Mouse (Mus musculus) stomach, postnatal 0 days (tissue): ENCODE results near the gene Sox6. TPM values are rescaled to one million over a fixed set of nuclear protein-coding genes. Genes with fewer than 3 reads are reported as not detected.
"Not testable (repeated sequence)": the region's sequence is repeated elsewhere in the genome, so short reads cannot be mapped to it uniquely, and the experiment has no call there.

Experiments
- ATAC-seq: fragments of 200-750 bp; cut with Nextera tagmentation; 2 replicates; pipeline ENCODE4 v1.8.0; 2017; ENCODE audit not compliant: low FRiP score, low TSS enrichment
- DNase-seq: peaks from one replicate; pipeline ENCODE4 v3.0.0-alpha.2; 2016; ENCODE audit warnings: low spot score
- H3K27ac ChIP-seq: fragments of 300-500 bp; sonication (generic); replicated peaks from 2 replicates; pipeline ENCODE4 v1.5.1; 2014; ENCODE audit warnings: mild to moderate bottlenecking, control low read depth
- H3K27me3 ChIP-seq: fragments of 300-500 bp; sonication (generic); 2 replicates; pipeline ENCODE4 v1.6.1; 2014; ENCODE audit warnings: low read length; ENCODE audit not compliant: control insufficient read depth, insufficient read depth
- H3K36me3 ChIP-seq: fragments of 300-500 bp; sonication (generic); 2 replicates; pipeline ENCODE4 v1.6.1; 2014; ENCODE audit warnings: low read length, mixed read lengths; ENCODE audit not compliant: control insufficient read depth, insufficient read depth
- H3K4me1 ChIP-seq: fragments of 300-500 bp; sonication (generic); replicated peaks from 2 replicates; pipeline ENCODE4 v1.6.1; 2014; ENCODE audit warnings: antibody characterized with exemption; ENCODE audit not compliant: control insufficient read depth, insufficient read depth
- H3K4me2 ChIP-seq: fragments of 300-500 bp; sonication (generic); replicated peaks from 2 replicates; pipeline ENCODE4 v1.6.1; 2014; ENCODE audit warnings: low read depth, mild to moderate bottlenecking, control low read depth, moderate library complexity
- H3K4me3 ChIP-seq: fragments of 300-500 bp; sonication (generic); 2 replicates; pipeline ENCODE4 v1.5.1; 2014; ENCODE audit warnings: low read depth, low read length, control low read depth
- H3K9ac ChIP-seq: fragments of 300-500 bp; sonication (generic); 2 replicates; pipeline ENCODE4 v1.6.1; 2014; ENCODE audit warnings: mild to moderate bottlenecking, low read length, control low read depth, mixed read lengths
- H3K9me3 ChIP-seq: fragments of 300-500 bp; sonication (generic); 2 replicates; pipeline ENCODE4 v1.6.1; 2016; ENCODE audit warnings: low read length; ENCODE audit not compliant: control insufficient read depth
- CTCF ChIP-seq: IDR thresholded peaks from 2 replicates; pipeline ENCODE4 v1.5.1; 2016; ENCODE audit warnings: antibody characterized with exemption, low read depth, mild to moderate bottlenecking, moderate library complexity
- EP300 ChIP-seq: optimal IDR thresholded peaks from 2 replicates; pipeline ENCODE3; 2016; ENCODE audit warnings: antibody characterized with exemption
- WGBS: fragments of 180-500 bp; shearing (Covaris S2); extraction: QIAGEN DNeasy Blood & Tissue Kit; methylation state at CpG from one replicate; pipeline ENCODE4 v1.1.7; 2014; 5-methylcytosine and 5-hydroxymethylcytosine counted together
- polyA plus RNA-seq: library from polyadenylated mRNA; unstranded; fragments of >200 nt; fragmentation: Nextera tagmentation; extraction: Ambion mirVana; gene quantifications from 2 replicates; pipeline ENCODE4 v1.2.1, GENCODE M21; 2015

Sox6 gene
- 28.7 and 32.2 TPM in 2 replicates for polyA plus RNA-seq

DNA sequence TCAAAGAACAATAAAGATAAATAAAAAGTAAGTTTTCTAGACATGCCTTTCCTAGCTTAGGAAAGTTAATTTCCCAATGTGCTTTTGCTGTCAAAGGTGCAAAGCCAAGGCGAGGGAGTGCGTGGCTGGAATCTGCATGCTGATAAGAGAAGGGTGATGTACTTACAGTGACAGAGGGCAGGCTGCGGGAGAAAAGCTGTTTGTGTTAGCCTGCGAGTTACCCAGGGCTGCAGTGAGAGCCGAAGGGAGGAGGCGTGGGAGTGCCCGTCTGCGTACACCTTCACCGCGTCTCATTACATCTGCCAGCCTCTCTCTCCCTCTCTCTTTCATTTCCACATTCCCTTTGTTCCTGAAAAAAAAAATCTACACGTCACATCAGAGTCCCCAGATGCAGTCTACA is at the start of gene Sox6:
TSS of gene Sox6 (minus strand) at position 286 of the 400 bp plus-strand sequence.
- H3K27me3 ChIP-seq, result no peaks in the 10 kb centered on the region; the same call in 1 of the 2 replicates
- 11% methylated on average over 11 of the region's 11 CpGs for WGBS
- peak within 1 kb of the TSS; percentile 53 for H3K27ac ChIP-seq
- peak within 1 kb of the TSS; percentile 93 for H3K4me2 ChIP-seq
- no peaks in the 10 kb centered on the region for H3K9me3 ChIP-seq
- peak within 1 kb of the TSS; percentile 41 for H3K9ac ChIP-seq
- ATAC-seq, result no peak
- DNase-seq, result peak; percentile 34
- TF ChIP-seq EP300 (no peak), CTCF (no peak)
- H3K4me1 ChIP-seq, result peaks cover 7% of the 10 kb centered on the region
- peak within 1 kb of the TSS; percentile 50 for H3K4me3 ChIP-seq
- no peaks in the 10 kb centered on the region for H3K36me3 ChIP-seq

DNA sequence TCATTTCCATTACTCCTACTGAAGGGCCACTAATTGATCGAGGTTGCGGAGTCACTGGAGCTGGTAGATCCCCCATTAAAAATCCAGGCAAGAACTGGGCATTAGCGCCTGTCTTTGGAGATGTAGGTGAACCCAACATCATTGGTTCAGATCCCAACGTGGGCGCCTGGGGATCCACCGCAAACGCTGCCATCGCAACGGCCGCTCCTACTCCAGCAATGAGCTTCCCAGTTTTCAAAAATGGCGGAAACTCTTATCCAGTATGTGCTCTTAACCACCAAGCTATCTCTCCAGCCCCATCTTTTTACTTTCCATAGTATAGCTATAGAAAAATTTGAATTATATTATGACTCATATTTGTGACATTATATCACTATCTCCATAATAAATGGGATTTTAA is 45.8 kb upstream of the Sox6 start, which contains the start of gene Gm4353:
TSS of gene Gm4353 (minus strand) at position 270 of the 400 bp plus-strand sequence.
- not testable (repeated sequence) for H3K9me3 ChIP-seq, DNase-seq, H3K9ac ChIP-seq, H3K4me1 ChIP-seq, ATAC-seq, H3K27ac ChIP-seq, H3K27me3 ChIP-seq, H3K36me3 ChIP-seq, H3K4me2 ChIP-seq, H3K4me3 ChIP-seq
- 93% methylated on average over 11 of the region's 11 CpGs for WGBS

DNA sequence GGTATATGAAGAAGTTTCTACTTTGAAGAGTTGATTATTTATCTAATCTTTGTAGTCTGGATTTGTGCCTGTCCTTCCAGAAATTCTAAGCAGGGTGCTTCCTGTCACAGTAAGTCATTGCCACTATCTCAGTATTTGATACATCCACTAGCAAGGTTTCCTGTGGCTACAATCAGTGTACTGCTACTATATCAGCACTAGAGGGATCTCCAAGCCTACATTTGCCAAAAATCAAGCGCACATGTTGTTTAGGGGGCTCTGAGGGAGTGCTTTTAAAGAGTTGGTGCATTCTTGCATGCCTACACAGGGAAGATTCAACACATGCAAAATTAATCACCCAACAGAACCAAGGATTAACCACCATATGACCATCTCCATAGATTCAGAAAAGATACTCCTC is 22.1 kb upstream of the Sox6 start:
- Histone ChIP-seq H3K4me1 (no peaks in the 10 kb centered on the region), H3K27ac (no peak overlapping the region), H3K9me3 (no peaks in the 10 kb centered on the region), H3K4me3 (no peak overlapping the region), H3K27me3 (no peaks in the 10 kb centered on the region), H3K9ac (no peak overlapping the region), H3K36me3 (no peaks in the 10 kb centered on the region), H3K4me2 (no peak overlapping the region)
- 64% methylated on average over 1 of the region's 1 CpGs for WGBS
- ATAC-seq (no peak), DNase-seq (no peak)
- TF ChIP-seq CTCF, result peak; percentile 49
- no peak for TF ChIP-seq EP300

DNA sequence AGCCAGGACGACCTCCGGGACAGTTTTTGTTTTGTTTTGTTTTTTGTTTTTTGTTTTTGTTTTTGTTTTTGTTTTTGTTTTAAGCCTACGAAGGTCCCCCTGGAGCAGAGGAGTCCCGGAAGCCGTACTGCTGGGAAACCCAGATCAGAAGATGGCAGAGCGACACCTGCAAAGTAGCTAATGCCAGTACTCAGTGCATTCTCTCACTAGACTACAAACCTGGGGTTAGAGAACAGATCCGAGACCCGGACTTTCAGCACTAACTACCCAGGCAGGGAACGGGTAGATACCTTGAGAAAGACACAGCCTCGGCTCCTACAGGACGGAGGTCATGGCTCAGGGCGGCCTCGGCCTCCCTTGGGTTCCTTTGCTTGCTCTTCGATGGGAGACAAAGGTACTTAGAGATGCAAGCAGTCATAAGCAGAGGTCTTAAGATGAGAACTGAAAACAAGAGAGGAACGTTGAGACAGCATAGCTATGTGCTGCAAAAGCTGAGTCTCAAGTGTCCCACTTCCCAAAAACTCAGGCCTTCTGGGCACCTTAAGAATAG is 1.9 kb upstream of the Sox6 start:
- no peaks in the 10 kb centered on the region for H3K9me3 ChIP-seq
- ATAC-seq, result no peak
- no peaks in the 10 kb centered on the region; the same call in 1 of the 2 replicates for H3K27me3 ChIP-seq
- no peak for DNase-seq
- H3K27ac ChIP-seq, result no peak overlapping the region
- no peaks in the 10 kb centered on the region for H3K36me3 ChIP-seq
- H3K9ac ChIP-seq, result no peak overlapping the region
- peak overlapping the region; percentile 93 for H3K4me2 ChIP-seq
- TF ChIP-seq EP300 (no peak), CTCF (no peak)
- peaks cover 7% of the 10 kb centered on the region for H3K4me1 ChIP-seq
- 32% methylated on average over 15 of the region's 15 CpGs for WGBS
- H3K4me3 ChIP-seq, result peak overlapping the region; percentile 50

DNA sequence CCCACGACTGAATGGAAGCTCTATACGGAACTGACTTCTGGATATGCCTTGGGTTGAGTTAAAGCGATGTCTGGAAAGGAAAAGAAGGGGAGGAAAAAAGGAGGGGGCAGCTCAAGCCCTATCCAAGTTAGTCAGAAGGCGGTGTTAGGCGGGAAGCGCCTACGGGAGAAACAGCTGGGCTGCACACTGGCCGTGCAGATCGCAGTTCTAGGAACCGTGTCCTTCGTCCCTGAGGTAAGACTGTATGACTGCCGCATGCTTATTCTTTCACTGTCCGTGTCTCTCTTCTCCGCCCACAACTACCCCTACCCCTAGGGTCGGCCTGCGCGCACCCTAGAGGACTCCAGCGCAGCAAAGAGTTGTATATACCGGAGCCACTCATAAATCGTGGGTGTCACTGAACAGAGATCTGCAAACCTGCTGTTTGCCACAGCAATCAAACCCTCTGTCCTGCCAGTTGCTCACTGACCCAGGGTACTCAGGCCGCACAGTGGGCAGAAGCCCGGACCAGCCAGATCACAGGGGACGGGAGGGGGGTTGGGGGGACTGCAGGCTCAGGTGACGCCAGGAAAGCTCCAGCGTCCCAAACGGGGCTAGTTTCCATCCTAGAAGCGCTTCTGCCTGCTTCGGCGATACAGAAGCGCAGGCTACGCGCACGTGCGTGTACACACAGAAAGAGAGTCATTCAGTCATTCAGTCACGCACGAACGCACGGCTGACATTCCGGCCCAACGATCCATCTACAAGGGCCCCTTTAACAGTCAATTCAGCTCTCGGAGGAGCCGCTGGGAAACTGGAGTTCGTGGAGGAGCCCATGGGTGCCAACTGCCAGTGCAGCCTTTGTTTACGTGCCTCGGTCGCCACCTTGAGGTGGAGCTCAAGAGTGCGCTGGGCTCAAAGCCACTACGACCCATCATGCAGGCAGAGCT is 1.2 kb upstream of the Sox6 start:
- DNase-seq (peak; percentile 87), ATAC-seq (peak; percentile 85)
- H3K36me3 ChIP-seq, result no peaks in the 10 kb centered on the region
- H3K9ac ChIP-seq, result peak overlapping the region; percentile 41
- TF ChIP-seq EP300 (no peak), CTCF (peak; percentile 92)
- no peaks in the 10 kb centered on the region for H3K9me3 ChIP-seq
- H3K4me3 ChIP-seq, result peak overlapping the region; percentile 50
- H3K27ac ChIP-seq, result peak overlapping the region; percentile 53
- under 1% methylated on average over 48 of the region's 48 CpGs for WGBS
- no peaks in the 10 kb centered on the region; the same call in 1 of the 2 replicates for H3K27me3 ChIP-seq
- H3K4me2 ChIP-seq, result peak overlapping the region; percentile 93
- H3K4me1 ChIP-seq, result peaks cover 7% of the 10 kb centered on the region

DNA sequence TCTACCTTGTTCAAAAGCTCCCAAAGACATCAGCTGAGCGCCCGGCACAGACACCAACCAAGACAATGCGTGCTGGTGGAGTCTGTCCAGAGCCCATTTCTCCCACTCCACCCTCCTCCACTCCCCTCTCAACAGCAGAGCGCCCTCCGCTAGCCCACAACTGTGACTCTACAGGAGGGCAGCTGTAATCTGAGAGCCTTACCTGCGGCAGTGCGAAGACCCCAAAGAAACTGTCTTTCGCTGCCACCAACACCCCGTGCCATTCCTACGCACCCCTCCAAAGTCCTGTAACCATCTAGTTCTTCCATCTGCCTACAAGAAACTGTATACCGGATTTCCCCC is 571 bp upstream of the Sox6 start, which contains the start of gene 1110004F10Rik:
TSS of gene 1110004F10Rik (plus strand) at position 202 of the 342 bp plus-strand sequence.
- Histone ChIP-seq H3K27me3 (no peaks in the 10 kb centered on the region; the same call in 1 of the 2 replicates), H3K4me1 (peaks cover 7% of the 10 kb centered on the region), H3K9me3 (no peaks in the 10 kb centered on the region), H3K27ac (peak within 1 kb of the TSS; percentile 53), H3K4me3 (peak within 1 kb of the TSS; percentile 50), H3K4me2 (peak within 1 kb of the TSS; percentile 93), H3K9ac (peak within 1 kb of the TSS; percentile 41), H3K36me3 (no peaks in the 10 kb centered on the region)
- 2% methylated on average over 11 of the region's 11 CpGs for WGBS
- DNase-seq (peak; percentile 24), ATAC-seq (no peak)
- no peak for TF ChIP-seq EP300
- no peak for TF ChIP-seq CTCF
